Mouse (Mus musculus) kidney, adult 11 months (tissue): Measurements from ENCODE around the gene Tmc1.

Experiments
- DNase-seq: peaks from one replicate; pipeline ENCODE4 v3.0.0; 2022

Tmc1 gene

DNA sequence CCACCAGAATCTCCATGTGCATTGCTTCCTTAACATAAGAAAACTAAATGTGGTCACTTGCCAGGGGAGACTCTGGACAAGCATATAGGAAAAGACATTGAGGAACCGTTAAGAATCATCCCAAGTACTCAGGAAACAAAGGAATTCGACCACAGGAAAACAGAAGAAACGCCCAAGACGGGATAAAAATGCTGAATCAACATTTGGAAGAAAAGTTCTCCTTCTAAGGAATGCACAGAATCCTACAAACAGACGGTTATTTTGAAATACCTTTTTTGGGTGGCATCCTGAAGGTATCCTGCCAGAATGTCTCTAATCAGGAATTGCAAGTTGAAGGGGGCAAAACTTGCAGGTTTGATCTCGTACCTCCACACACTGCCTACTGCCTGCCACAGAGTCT lies at the start of gene Tmc1:
TSS of gene Tmc1 (minus strand) at position 329 of the 400 bp plus-strand sequence.
- DNase-seq: no peak

- no peak for DNase-seq
Measured at GRCm38 (mm10) chr19:21001552-21001951, 47.5 kb upstream of the Tmc1 start.

DNA sequence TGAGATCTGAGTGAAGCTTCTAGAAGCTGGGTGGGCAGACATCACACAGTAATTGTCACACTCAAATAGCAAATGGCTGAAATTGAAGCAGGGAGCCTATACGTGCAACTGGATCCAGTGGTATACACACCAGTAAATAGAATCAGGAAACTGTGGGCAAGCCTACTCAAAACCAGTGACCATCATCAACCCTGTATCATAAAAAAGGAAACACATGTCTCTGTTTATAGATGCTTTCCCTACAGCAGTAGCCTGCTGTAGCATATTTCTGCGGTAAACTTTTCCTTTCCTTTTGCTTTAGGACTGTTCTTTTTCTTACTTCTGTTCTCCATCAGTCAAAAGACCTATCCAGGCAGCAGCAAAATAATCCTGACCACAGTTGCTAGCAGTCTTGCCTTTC lies 25.2 kb upstream of the Tmc1 start:
- no peak for DNase-seq

DNA sequence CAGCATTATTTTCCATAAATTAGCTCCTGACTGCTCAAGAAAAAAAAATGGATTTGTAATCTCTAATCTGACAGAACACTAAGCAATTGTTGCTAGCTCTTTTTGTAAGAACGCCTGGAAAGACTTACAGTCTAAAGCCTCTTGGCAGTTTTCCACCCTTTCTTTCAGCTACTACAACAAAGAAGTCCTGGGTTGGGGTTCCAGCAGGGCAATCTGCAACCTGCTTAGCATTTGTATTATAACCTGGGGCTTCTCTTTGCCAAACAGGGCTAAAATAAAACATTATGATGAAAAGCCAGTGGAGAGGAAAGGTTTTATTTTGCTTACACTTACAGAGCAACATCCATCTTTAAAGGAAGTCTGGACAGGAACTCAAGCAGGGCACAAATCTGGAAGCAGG lies 24.1 kb upstream of the Tmc1 start:
- no peak for DNase-seq

GRCm38 (mm10) chr19:20971926-20972325 lies 17.9 kb upstream of the Tmc1 start:
- no peak for DNase-seq

- no peak for DNase-seq
Measured at GRCm38 (mm10) chr19:20954815-20955214, 813 bp upstream of the Tmc1 start.

DNA sequence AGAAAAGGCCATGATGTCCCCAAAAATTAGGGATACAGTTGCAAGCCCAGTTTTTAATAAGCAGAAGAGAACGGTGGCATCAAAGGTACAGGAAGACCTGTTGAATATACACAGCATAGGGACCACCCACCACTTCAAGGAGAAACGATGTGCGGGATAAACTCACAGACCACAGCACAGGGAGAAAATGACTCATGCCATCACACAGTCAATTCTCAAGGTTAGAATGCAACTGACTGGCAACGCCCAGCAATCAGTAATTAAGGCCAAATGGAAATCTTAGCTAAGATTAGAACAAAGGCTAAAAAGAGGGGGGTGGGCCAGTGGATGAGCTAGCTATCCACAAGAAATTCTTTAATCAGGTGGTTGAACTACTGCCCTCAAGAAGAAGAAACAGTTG lies 9.6 kb downstream of the Tmc1 start:
- no peak for DNase-seq

GRCm38 (mm10) chr19:20924282-20924681 lies 29.7 kb downstream of the Tmc1 start:
- DNase-seq: no peak

DNA sequence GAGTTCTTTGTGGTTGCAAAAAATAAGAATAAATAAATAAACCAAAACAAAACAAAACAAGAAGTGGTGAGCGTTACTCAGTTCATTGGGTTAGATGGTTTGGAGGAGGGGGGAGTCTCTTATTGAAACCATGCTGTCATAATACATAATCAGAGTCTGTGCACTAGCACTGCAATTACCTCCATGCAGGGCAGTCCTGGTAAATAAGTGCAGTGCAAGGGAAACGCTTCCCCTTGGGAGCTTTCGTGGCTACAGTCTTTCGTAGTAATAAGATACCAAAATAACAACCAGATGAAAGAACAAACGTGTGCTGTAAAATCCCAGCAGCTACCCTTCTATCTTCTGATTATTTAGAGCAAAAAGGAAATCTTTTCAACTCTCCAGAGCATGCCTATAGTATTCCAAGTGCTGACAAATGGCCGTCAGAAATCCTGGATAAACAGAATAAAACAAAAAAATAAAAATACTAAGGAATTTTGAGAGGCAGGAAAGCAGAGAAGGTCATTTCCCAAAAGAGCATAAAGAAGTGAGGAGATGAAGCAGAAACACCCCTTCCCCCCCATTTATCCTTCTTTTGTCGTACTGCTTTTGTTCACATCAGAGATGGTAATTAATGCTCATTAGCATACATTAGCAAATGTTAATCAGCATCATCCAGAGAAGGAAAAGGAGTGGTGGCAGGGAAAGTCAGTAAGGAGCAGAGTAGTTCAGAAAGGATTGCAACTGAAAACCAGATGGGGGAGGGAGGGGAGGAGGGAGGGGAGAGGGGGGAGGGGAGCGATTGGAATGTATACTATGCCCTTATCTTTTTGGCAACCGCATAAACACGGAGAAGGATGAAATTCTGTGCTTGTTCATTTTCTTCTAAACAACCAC lies 30.4 kb downstream of the Tmc1 start:
- DNase-seq: no peak

- no peak for DNase-seq
Measured at GRCm38 (mm10) chr19:20918241-20918640, 35.8 kb downstream of the Tmc1 start.

GRCm38 (mm10) chr19:20915151-20915550 lies 38.9 kb downstream of the Tmc1 start:
- no peak for DNase-seq

DNA sequence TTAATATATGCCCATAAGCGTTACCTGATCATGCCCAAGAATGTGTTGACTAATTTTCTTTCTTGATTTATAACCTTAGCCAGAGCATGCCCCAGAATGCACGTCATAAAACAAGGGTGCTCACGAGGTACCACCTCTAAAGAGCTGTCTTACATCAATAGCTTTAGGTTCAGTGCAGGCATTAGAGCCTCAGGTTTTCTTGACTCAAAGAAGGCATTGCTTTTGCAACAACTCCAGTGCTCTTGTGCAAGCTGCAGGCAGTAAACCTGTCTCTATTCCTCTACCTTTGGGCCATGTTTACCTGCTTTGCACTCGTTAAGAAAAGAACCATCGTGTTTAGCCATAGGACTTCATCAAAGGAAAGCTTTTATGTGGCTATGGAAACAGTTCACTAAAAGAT lies 43.6 kb downstream of the Tmc1 start:
- DNase-seq: no peak

- DNase-seq: no peak
Measured at GRCm38 (mm10) chr19:20881205-20881604, 72.8 kb downstream of the Tmc1 start.

DNA sequence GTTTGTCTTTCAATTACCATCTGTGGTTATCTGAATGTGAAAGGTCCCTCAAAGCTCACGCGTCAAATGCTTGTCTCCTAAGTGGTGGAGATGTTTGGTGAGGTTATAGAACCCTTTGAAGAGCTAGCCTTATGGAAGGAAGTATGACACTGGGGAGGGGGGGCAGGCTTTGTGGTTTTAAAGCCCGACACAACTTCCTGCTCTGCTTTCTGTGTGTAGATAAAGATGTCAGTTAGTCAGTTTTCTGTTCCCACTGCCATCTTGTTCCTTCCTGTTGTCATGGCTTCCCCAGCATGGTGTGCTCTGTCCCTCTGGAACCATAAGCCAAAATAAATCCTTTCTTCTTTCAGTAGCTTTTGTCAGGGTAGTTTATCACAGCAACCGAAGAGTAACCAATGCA lies 78.1 kb downstream of the Tmc1 start:
- DNase-seq: no peak

- no peak for DNase-seq
Measured at GRCm38 (mm10) chr19:20861779-20862178, 92.2 kb downstream of the Tmc1 start.

DNA sequence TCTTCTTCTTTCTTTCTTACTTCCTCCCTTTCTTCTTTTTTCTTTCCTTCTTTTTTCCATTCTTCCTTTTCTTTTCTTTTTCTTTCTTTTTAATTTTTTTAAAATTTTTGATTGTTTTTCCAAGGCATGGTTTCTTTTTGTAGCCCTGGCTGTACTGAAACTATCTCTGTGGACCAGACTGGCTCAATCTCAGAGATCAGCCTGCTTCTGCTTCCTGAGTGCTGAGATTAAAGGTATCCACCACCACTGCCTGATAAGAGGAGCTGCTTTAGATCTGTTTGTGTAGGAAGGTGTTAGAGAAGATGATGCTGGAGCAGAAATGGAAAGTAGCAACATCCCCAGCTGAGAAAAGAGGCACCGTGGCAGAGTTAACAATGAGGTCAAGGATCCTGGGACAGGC lies 93.7 kb downstream of the Tmc1 start:
- no peak for DNase-seq

- DNase-seq: no peak
Measured at GRCm38 (mm10) chr19:20857819-20858218, 96.2 kb downstream of the Tmc1 start.

DNA sequence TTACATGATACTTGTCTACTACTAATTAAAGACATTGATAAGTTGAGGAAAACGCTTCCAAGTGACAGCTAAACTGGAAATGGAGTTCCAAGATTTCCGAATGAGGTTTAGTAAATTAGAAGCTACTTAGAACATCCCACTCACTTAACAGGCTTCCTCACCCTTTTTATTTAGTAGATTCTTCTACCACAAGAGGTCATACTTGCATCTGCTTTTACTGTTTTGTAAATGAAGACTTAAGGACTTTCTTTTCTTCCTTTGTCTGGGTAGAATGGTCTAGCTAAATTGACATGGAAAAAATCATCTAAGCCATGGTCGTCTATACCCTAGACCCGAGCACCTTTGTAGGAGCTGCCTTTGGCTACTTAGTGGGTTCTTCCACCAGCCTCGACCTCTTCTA lies 105.1 kb downstream of the Tmc1 start:
- DNase-seq: no peak

DNA sequence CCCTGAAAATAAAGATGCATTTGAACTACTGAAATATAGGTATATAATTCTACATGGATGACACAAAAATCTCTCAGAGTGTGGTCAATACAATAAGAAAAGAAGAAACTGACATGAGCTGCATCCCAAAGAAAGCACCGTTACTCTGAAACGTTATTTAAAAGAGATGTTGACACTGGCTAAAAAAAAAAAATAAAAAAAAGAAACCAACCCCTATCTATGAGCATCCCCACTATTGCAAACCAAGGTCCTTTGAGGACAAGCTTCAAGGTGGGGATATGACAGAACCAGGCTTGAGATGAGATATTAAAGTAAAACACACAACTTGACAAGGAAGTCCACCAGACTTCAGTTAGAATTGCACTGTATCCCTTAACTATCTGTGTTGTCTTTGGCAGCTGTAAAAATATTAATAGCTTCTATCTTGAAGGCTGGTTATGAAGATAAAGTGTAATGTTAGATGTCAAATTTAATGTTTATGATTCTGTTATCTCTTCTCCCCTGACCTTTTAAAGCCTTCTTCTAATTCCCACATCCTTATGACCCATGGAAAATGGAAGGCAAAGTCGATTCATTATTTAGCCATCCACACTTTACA lies 106.4 kb downstream of the Tmc1 start:
- no peak for DNase-seq

DNA sequence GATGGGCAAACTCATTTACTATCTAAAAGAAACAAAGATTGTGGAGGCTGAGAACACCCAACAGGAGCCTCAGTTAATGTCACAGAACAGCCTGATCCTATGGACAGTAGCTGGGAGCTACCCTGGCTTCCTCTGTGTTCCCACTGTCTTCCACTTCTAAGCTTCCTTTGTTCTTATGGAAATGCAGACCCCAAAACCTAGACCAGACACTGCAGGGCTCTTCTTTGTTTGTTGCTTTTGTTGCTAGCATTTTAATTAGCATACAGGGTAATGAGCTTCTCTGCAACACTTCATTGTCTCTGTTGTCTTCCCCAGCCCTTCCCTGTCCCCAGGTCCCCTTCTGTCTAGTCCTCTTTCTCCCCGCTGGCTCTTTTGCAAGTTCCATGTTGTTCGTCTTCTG lies 116.6 kb downstream of the Tmc1 start:
- DNase-seq: no peak

DNA sequence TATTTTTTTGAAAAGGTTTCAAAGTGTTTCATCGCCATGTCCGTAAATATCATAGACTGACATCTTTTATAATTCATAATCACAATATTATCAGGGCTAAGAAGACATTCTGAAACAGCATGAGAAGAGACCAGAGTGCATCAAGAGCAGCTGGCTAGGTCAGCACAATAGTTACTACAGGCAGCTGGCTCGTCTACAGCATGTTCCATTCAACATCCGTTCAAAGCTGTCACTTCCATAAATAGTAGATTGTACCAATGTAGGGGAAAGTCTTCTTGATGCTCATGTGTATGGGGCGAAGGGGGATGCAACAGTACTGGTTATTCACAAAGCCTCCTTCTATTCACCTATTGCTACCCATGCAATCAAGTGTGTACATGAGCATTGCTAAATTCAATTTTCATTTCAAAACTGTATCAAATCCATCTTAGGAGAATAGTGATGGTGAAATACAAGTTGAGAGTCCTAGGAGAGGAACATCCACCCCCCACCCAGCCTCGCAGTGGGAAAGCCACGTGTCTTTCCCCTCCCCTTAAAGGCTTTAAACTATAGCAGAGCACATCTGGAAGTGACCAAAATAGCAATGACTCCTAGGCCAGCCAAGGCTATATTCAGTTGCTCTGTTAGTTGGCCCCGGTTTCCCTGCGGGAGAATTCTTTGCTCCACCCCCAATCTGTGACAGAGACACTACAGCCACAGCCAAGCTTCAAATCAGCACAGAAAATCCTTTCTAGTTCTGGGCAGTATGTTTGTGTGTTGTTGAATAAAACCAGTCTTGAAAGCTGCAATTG lies 117.8 kb downstream of the Tmc1 start:
- DNase-seq: no peak

DNA sequence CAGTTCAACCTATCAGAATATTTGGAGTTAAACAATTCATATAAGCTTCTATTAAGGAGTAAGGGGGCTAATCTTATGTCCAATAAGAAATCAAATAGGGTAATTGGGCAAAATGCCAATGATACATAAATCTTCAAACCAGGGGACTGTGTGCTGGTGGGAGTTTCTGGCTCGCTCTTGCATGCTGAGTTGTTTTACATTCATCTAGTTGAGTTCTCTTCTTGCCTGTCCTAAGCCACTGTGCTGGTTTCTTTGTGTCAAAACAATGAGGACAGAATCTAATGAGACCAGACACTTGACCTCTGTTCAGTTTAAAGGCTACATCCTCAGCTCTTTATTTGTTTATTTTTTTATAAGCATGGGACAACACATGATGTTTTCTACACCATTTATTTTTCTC lies 119.1 kb downstream of the Tmc1 start:
- DNase-seq: no peak

DNA sequence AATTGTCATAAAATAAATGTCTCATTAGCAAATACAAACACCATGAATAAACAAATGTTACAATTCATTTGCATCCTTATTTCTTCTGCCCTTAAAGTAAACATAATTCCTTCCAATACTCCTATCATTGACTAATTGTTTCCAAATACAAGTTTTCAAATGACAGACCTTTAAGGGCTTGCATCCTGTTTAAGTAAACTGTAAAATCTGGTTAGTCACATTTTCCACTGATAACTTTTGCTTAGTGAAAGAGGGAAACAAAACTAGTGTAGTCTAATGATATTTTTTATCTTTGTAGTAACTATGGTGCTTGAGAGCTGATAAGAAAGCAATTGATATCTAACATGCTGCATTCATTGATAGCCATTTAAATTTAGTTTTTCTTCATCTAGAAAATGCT lies 154.5 kb downstream of the Tmc1 start:
- DNase-seq: no peak

- DNase-seq: no peak
Measured at GRCm38 (mm10) chr19:20797558-20798101, 156.4 kb downstream of the Tmc1 start.
